In genomic region chr3:69722187-69722867, GRCm38 (mm10) we compare ENCODE assay signal across 8 mouse cellular contexts. TPM values are rescaled to one million over a fixed set of nuclear protein-coding genes. Genes with fewer than 3 reads are reported as not detected.
DNase-seq lines count a peak whose midpoint lies in the region; ATAC-seq and TF ChIP-seq lines count a peak whose summit lies in the region.

No protein-coding gene starts in this region.

- no peak for TF ChIP-seq EP300 in liver, postnatal 0 days (IDR thresholded peaks at IDR 0.05; ENCODE audit: low read depth)

- no peaks in the 10 kb centered on the region for H3K9me3 ChIP-seq in G1E (replicated peaks)
- H3K9me3 ChIP-seq in embryonic facial prominence, embryonic 15.5 days (replicated peaks), result no peaks in the 10 kb centered on the region
- H3K9me3 ChIP-seq in heart, embryonic 15.5 days (replicated peaks), result no peaks in the 10 kb centered on the region
- no peaks in the 10 kb centered on the region for H3K9me3 ChIP-seq in liver, postnatal 0 days (ENCODE audit: low read length)
- H3K9me3 ChIP-seq in neural tube, embryonic 14.5 days (ENCODE audit: control insufficient read depth, low read length), result no peaks in the 10 kb centered on the region

- H3K36me3 ChIP-seq in G1E (replicated peaks), result peaks cover 28% of the 10 kb centered on the region
- H3K36me3 ChIP-seq in embryonic facial prominence, embryonic 15.5 days, result peaks cover 2% of the 10 kb centered on the region; the same call in 1 of the 2 replicates
- 0 out of 2 replicates have a peak, but pooled peaks cover 5% of the 10 kb centered on the region for H3K36me3 ChIP-seq in heart, embryonic 15.5 days
- H3K36me3 ChIP-seq in liver, postnatal 0 days (replicated peaks; ENCODE audit: insufficient read depth, low read length), result peaks cover 5% of the 10 kb centered on the region; the same call in 1 of the 2 replicates
- H3K36me3 ChIP-seq in neural tube, embryonic 14.5 days (ENCODE audit: control insufficient read depth, insufficient read depth, low read length), result no peaks in the 10 kb centered on the region; the same call in 1 of the 2 replicates

- peaks cover 7% of the 10 kb centered on the region; the same call in 1 of the 2 replicates for H3K27me3 ChIP-seq in G1E (ENCODE audit: insufficient read depth, low read length)
- no peaks in the 10 kb centered on the region for H3K27me3 ChIP-seq in embryonic facial prominence, embryonic 15.5 days
- H3K27me3 ChIP-seq in heart, embryonic 15.5 days, result no peaks in the 10 kb centered on the region
- no peaks in the 10 kb centered on the region for H3K27me3 ChIP-seq in liver, postnatal 0 days (ENCODE audit: insufficient read depth, low read length)
- H3K27me3 ChIP-seq in neural tube, embryonic 14.5 days (ENCODE audit: control insufficient read depth, insufficient read depth, low read length), result no peaks in the 10 kb centered on the region

- peak; percentile 9 for DNase-seq in G1E (ENCODE audit: low spot score)
- peak; percentile 33 for DNase-seq in adrenal gland, postnatal 25 days
- DNase-seq in kidney, postnatal 14 days, result peak; percentile 26
- DNase-seq in liver, postnatal 0 days, result peak; percentile 74
- peak; percentile 9 to 29 for DNase-seq in urinary bladder, postnatal 36 days (ENCODE audit: low spot score in 2 of 2)

- TF ChIP-seq CTCF in G1E (IDR thresholded peaks at IDR 0.05; ENCODE audit: low read depth, low read length), result no peak
- TF ChIP-seq CTCF in liver, postnatal 0 days (IDR thresholded peaks at IDR 0.05; ENCODE audit: low read depth), result no peak

- WGBS in embryonic facial prominence, embryonic 15.5 days, result under 1% methylated on average over 58 of the region's 58 CpGs
- under 1% methylated on average over 58 of the region's 58 CpGs for WGBS in heart, embryonic 15.5 days
- under 1% methylated on average over 42 of the region's 58 CpGs for WGBS in liver, postnatal 0 days (ENCODE audit: insufficient replicate concordance)
- under 1% methylated on average over 53 of the region's 58 CpGs for WGBS in neural tube, embryonic 14.5 days

- peaks cover 17% of the 10 kb centered on the region for H3K4me1 ChIP-seq in G1E (ENCODE audit: insufficient read depth, low read depth, low read length)
- H3K4me1 ChIP-seq in embryonic facial prominence, embryonic 15.5 days, result peaks cover 13% of the 10 kb centered on the region; the same call in 1 of the 2 replicates
- peaks cover 13% of the 10 kb centered on the region for H3K4me1 ChIP-seq in heart, embryonic 15.5 days (replicated peaks)
- H3K4me1 ChIP-seq in liver, postnatal 0 days (ENCODE audit: insufficient read depth), result peaks cover 6% of the 10 kb centered on the region; the same call in 1 of the 2 replicates
- H3K4me1 ChIP-seq in neural tube, embryonic 14.5 days (ENCODE audit: control insufficient read depth, insufficient read depth, low read length), result peaks cover 15% of the 10 kb centered on the region

- H3K27ac ChIP-seq in embryonic facial prominence, embryonic 15.5 days (replicated peaks), result peak overlapping the region; percentile 88
- H3K27ac ChIP-seq in heart, embryonic 15.5 days, result peak overlapping the region; percentile 91
- peak overlapping the region; percentile 94 for H3K27ac ChIP-seq in liver, postnatal 0 days (ENCODE audit: low read depth)
- peak overlapping the region; percentile 93 for H3K27ac ChIP-seq in neural tube, embryonic 14.5 days (ENCODE audit: low read depth, low read length)

- peak overlapping the region; percentile 91 for H3K9ac ChIP-seq in embryonic facial prominence, embryonic 15.5 days
- peak overlapping the region; percentile 95 for H3K9ac ChIP-seq in heart, embryonic 15.5 days
- peak overlapping the region; percentile 91 for H3K9ac ChIP-seq in liver, postnatal 0 days (replicated peaks)
- peak overlapping the region; percentile 96 for H3K9ac ChIP-seq in neural tube, embryonic 14.5 days (replicated peaks; ENCODE audit: low read depth, low read length)

- H3K4me3 ChIP-seq in G1E (ENCODE audit: low read depth, low read length), result peak overlapping the region; percentile 97
- H3K4me3 ChIP-seq in embryonic facial prominence, embryonic 15.5 days (replicated peaks), result peak overlapping the region; percentile 96
- H3K4me3 ChIP-seq in heart, embryonic 15.5 days, result peak overlapping the region; percentile 95
- peak overlapping the region; percentile 83 for H3K4me3 ChIP-seq in liver, postnatal 0 days (ENCODE audit: low read depth, low read length)
- peak overlapping the region; percentile 97 for H3K4me3 ChIP-seq in neural tube, embryonic 14.5 days (ENCODE audit: low read depth, low read length)

- ATAC-seq in G1E (ENCODE audit: extremely low read depth, insufficient number of reproducible peaks, low FRiP score, poor library complexity, severe bottlenecking), result peak; percentile 47
- ATAC-seq in embryonic facial prominence, embryonic 15.5 days (ENCODE audit: insufficient number of reproducible peaks, low FRiP score, low TSS enrichment, low read depth), result peak; percentile 44
- peak; percentile 79 for ATAC-seq in heart, embryonic 15.5 days (replicated peaks; ENCODE audit: insufficient number of reproducible peaks, insufficient read depth, low FRiP score, low read depth)
- ATAC-seq in liver, postnatal 0 days, result peak; percentile 85
- ATAC-seq in neural tube, embryonic 14.5 days (ENCODE audit: low read depth), result peak; percentile 86

- peak overlapping the region; percentile 82 for H3K4me2 ChIP-seq in embryonic facial prominence, embryonic 15.5 days (replicated peaks)
- peak overlapping the region; percentile 78 for H3K4me2 ChIP-seq in heart, embryonic 15.5 days
- peak overlapping the region; percentile 88 for H3K4me2 ChIP-seq in liver, postnatal 0 days (ENCODE audit: low read depth, low read length)
- H3K4me2 ChIP-seq in neural tube, embryonic 14.5 days (ENCODE audit: low read depth, low read length), result peak overlapping the region; percentile 97

RNA-seq across cellular contexts. Expression of gene Nmd3, which starts 0.5 kb away (rescaled TPM):
- total RNA-seq in G1E (2014; fragmentation: Nextera tagmentation) (187 and 229 TPM in 2 replicates), G1E (2017) (97.0 and 97.8 TPM in 2 replicates)
- 104 and 138 TPM in 2 replicates for polyA plus RNA-seq in G1E (2012)
- total RNA-seq in adrenal gland, postnatal 25 days (2021), result 85.5 and 91.4 TPM in 2 replicates
- polyA plus RNA-seq in embryonic facial prominence, embryonic 15.5 days (2015; fragmentation: Nextera tagmentation; extraction: Ambion mirVana), result 118 and 120 TPM in 2 replicates
- polyA plus RNA-seq in heart, embryonic 15.5 days (2015; fragmentation: Nextera tagmentation; extraction: Ambion mirVana), result 89.7 and 94.4 TPM in 2 replicates
- polyA plus RNA-seq in liver, postnatal 0 days (2015; fragmentation: Nextera tagmentation; extraction: Ambion mirVana), result 64.0 and 69.9 TPM in 2 replicates
- polyA plus RNA-seq in neural tube, embryonic 14.5 days (2014; fragmentation: Nextera tagmentation; extraction: Ambion mirVana), result 103 and 107 TPM in 2 replicates

Comparison
In these comparisons a context has a peak if more than half of its experiments do, and no peak if none do; other contexts are left out.
1. Peak in every context shown above with its lines: DNase-seq, ATAC-seq, H3K4me3 ChIP-seq and H3K27ac ChIP-seq.
2. DNase-seq: peak in every context shown above with its lines; median percentile 74 in liver, postnatal 0 days; 33 in adrenal gland, postnatal 25 days; 26 in kidney, postnatal 14 days; 19 in urinary bladder, postnatal 36 days; 9 in G1E.